Mouse (Mus musculus) forebrain, embryonic 13.5 days (tissue): ENCODE results near the gene Cacna1d. TPM values are rescaled to one million over a fixed set of nuclear protein-coding genes. Genes with fewer than 3 reads are reported as not detected.

Source experiments
- ATAC-seq: fragments of 200-750 bp; cut with Nextera tagmentation; 2 replicates; pipeline ENCODE4 v1.8.0; 2017
- H3K27ac ChIP-seq: fragments of 300-500 bp; sonication (generic); 2 replicates; pipeline ENCODE4 v1.5.1; 2015; ENCODE audit warnings: inconsistent platforms, mild to moderate bottlenecking, moderate library complexity
- H3K27me3 ChIP-seq: fragments of 300-500 bp; sonication (generic); 2 replicates; pipeline ENCODE4 v1.6.1; 2015; ENCODE audit warnings: mild to moderate bottlenecking, inconsistent platforms
- H3K36me3 ChIP-seq: fragments of 300-500 bp; sonication (generic); 2 replicates; pipeline ENCODE4 v1.6.1; 2015; ENCODE audit warnings: mild to moderate bottlenecking, inconsistent platforms; ENCODE audit not compliant: poor library complexity, severe bottlenecking
- H3K4me1 ChIP-seq: fragments of 300-500 bp; sonication (generic); 2 replicates; pipeline ENCODE4 v1.6.1; 2015; ENCODE audit warnings: inconsistent platforms
- H3K4me2 ChIP-seq: fragments of 300-500 bp; sonication (generic); 2 replicates; pipeline ENCODE4 v1.6.1; 2015; ENCODE audit warnings: inconsistent platforms, mild to moderate bottlenecking, moderate library complexity
- H3K4me3 ChIP-seq: fragments of 300-500 bp; sonication (generic); 2 replicates; pipeline ENCODE4 v1.5.1; 2015; ENCODE audit warnings: mild to moderate bottlenecking, inconsistent platforms
- H3K9ac ChIP-seq: fragments of 300-500 bp; sonication (generic); 2 replicates; pipeline ENCODE4 v1.6.1; 2015; ENCODE audit warnings: mild to moderate bottlenecking, inconsistent platforms
- H3K9me3 ChIP-seq: fragments of 300-500 bp; sonication (generic); replicated peaks from 2 replicates; pipeline ENCODE4 v1.6.1; 2016; ENCODE audit warnings: inconsistent platforms
- WGBS: fragments of 180-500 bp; shearing (Covaris S2); methylation state at CpG from one replicate; pipeline ENCODE4 v1.1.7; 2015; 5-methylcytosine and 5-hydroxymethylcytosine counted together
- polyA plus RNA-seq: library from polyadenylated mRNA; unstranded; fragments of >200 nt; fragmentation: Nextera tagmentation; extraction: Ambion mirVana; gene quantifications from 2 replicates; pipeline ENCODE4 v1.2.1, GENCODE M21; 2015

The Cacna1d gene
- polyA plus RNA-seq, 1 experiment from 2014 or later, result 4.5 TPM

- H3K4me3 ChIP-seq, result no peak overlapping the region
- H3K9me3 ChIP-seq, result no peaks in the 10 kb centered on the region
- peak; percentile 36; the same call in 1 of the 2 replicates for ATAC-seq
- H3K9ac ChIP-seq, result no peak overlapping the region
- H3K27ac ChIP-seq, result no peak overlapping the region
- H3K27me3 ChIP-seq, result no peaks in the 10 kb centered on the region
- H3K4me2 ChIP-seq, result no peak overlapping the region
- no peaks in the 10 kb centered on the region for H3K4me1 ChIP-seq
- no peaks in the 10 kb centered on the region for H3K36me3 ChIP-seq
- WGBS, result 90% methylated on average over 18 of the region's 18 CpGs
Observed at GRCm38 (mm10) chr14:30038431-30038830, 452.8 kb downstream of the Cacna1d start.

GRCm38 (mm10) chr14:30033405-30033804 lies 457.9 kb downstream of the Cacna1d start:
- ATAC-seq, result no peak
- H3K36me3 ChIP-seq, result no peaks in the 10 kb centered on the region
- no peaks in the 10 kb centered on the region for H3K4me1 ChIP-seq
- no peak overlapping the region for H3K9ac ChIP-seq
- no peaks in the 10 kb centered on the region for H3K9me3 ChIP-seq
- WGBS, result 73% methylated on average over 8 of the region's 8 CpGs
- H3K27me3 ChIP-seq, result no peaks in the 10 kb centered on the region
- H3K27ac ChIP-seq, result no peak overlapping the region
- H3K4me2 ChIP-seq, result no peak overlapping the region
- H3K4me3 ChIP-seq, result no peak overlapping the region

GRCm38 (mm10) chr14:30027378-30027777 lies 463.9 kb downstream of the Cacna1d start:
- no peak overlapping the region for H3K9ac ChIP-seq
- H3K27ac ChIP-seq, result no peak overlapping the region
- no peak overlapping the region for H3K4me2 ChIP-seq
- ATAC-seq, result no peak
- H3K4me1 ChIP-seq, result no peaks in the 10 kb centered on the region
- H3K36me3 ChIP-seq, result no peaks in the 10 kb centered on the region
- no peaks in the 10 kb centered on the region for H3K9me3 ChIP-seq
- no peak overlapping the region for H3K4me3 ChIP-seq
- H3K27me3 ChIP-seq, result no peaks in the 10 kb centered on the region
- WGBS, result 40% methylated on average over 2 of the region's 2 CpGs

GRCm38 (mm10) chr14:30024387-30024786 lies 466.9 kb downstream of the Cacna1d start:
- ATAC-seq, result no peak
- WGBS, result 56% methylated on average over 7 of the region's 7 CpGs
- Histone ChIP-seq H3K27ac (no peak overlapping the region), H3K9ac (no peak overlapping the region), H3K4me2 (no peak overlapping the region), H3K36me3 (no peaks in the 10 kb centered on the region), H3K4me3 (no peak overlapping the region), H3K27me3 (no peaks in the 10 kb centered on the region), H3K4me1 (no peaks in the 10 kb centered on the region), H3K9me3 (no peaks in the 10 kb centered on the region)

- Histone ChIP-seq H3K36me3 (no peaks in the 10 kb centered on the region), H3K27ac (no peak overlapping the region), H3K9ac (no peak overlapping the region), H3K4me1 (no peaks in the 10 kb centered on the region), H3K9me3 (no peaks in the 10 kb centered on the region), H3K27me3 (no peaks in the 10 kb centered on the region), H3K4me3 (no peak overlapping the region), H3K4me2 (no peak overlapping the region)
- WGBS, result 91% methylated on average over 6 of the region's 6 CpGs
- no peak for ATAC-seq
Observed at GRCm38 (mm10) chr14:30022471-30022870, 468.8 kb downstream of the Cacna1d start.

- no peak for ATAC-seq
- H3K27me3 ChIP-seq, result no peaks in the 10 kb centered on the region
- no peak overlapping the region for H3K9ac ChIP-seq
- 47% methylated on average over 9 of the region's 9 CpGs for WGBS
- H3K4me3 ChIP-seq, result no peak overlapping the region
- no peak overlapping the region for H3K27ac ChIP-seq
- H3K36me3 ChIP-seq, result no peaks in the 10 kb centered on the region
- no peaks in the 10 kb centered on the region for H3K9me3 ChIP-seq
- no peaks in the 10 kb centered on the region for H3K4me1 ChIP-seq
- no peak overlapping the region for H3K4me2 ChIP-seq
Observed at GRCm38 (mm10) chr14:30019792-30020575, 471.3 kb downstream of the Cacna1d start.

GRCm38 (mm10) chr14:30019375-30019774 lies 471.9 kb downstream of the Cacna1d start:
- H3K4me2 ChIP-seq, result no peak overlapping the region
- WGBS, result 92% methylated on average over 8 of the region's 8 CpGs
- ATAC-seq, result no peak
- H3K9me3 ChIP-seq, result no peaks in the 10 kb centered on the region
- no peak overlapping the region for H3K27ac ChIP-seq
- no peaks in the 10 kb centered on the region for H3K4me1 ChIP-seq
- no peaks in the 10 kb centered on the region for H3K27me3 ChIP-seq
- no peak overlapping the region for H3K4me3 ChIP-seq
- H3K9ac ChIP-seq, result no peak overlapping the region
- no peaks in the 10 kb centered on the region for H3K36me3 ChIP-seq

GRCm38 (mm10) chr14:30018846-30019245 lies 472.4 kb downstream of the Cacna1d start:
- no peak overlapping the region for H3K27ac ChIP-seq
- H3K4me1 ChIP-seq, result no peaks in the 10 kb centered on the region
- H3K36me3 ChIP-seq, result no peaks in the 10 kb centered on the region
- H3K4me3 ChIP-seq, result no peak overlapping the region
- no peak overlapping the region for H3K4me2 ChIP-seq
- H3K9ac ChIP-seq, result no peak overlapping the region
- no peak for ATAC-seq
- H3K9me3 ChIP-seq, result no peaks in the 10 kb centered on the region
- WGBS, result 93% methylated on average over 6 of the region's 6 CpGs
- H3K27me3 ChIP-seq, result no peaks in the 10 kb centered on the region

- Histone ChIP-seq H3K4me3 (no peak overlapping the region), H3K27me3 (no peaks in the 10 kb centered on the region), H3K9ac (no peak overlapping the region), H3K4me2 (no peak overlapping the region), H3K4me1 (no peaks in the 10 kb centered on the region), H3K27ac (no peak overlapping the region), H3K9me3 (no peaks in the 10 kb centered on the region), H3K36me3 (no peaks in the 10 kb centered on the region)
- no peak for ATAC-seq
- WGBS, result 96% methylated on average over 4 of the region's 4 CpGs
Observed at GRCm38 (mm10) chr14:30018463-30018801, 472.8 kb downstream of the Cacna1d start.

GRCm38 (mm10) chr14:30017794-30018462 lies 473.3 kb downstream of the Cacna1d start:
- Histone ChIP-seq H3K27ac (no peak overlapping the region), H3K27me3 (no peaks in the 10 kb centered on the region), H3K4me3 (no peak overlapping the region), H3K9ac (no peak overlapping the region), H3K4me2 (no peak overlapping the region), H3K9me3 (no peaks in the 10 kb centered on the region), H3K36me3 (no peaks in the 10 kb centered on the region), H3K4me1 (no peaks in the 10 kb centered on the region)
- whole genome bisulfite sequencing, result 85% methylated on average over 8 of the region's 8 CpGs
- ATAC-seq, result no peak

- Histone ChIP-seq H3K9me3 (no peaks in the 10 kb centered on the region), H3K4me3 (no peak overlapping the region), H3K36me3 (no peaks in the 10 kb centered on the region), H3K9ac (no peak overlapping the region), H3K27ac (no peak overlapping the region), H3K4me1 (no peaks in the 10 kb centered on the region), H3K27me3 (no peaks in the 10 kb centered on the region), H3K4me2 (no peak overlapping the region)
- WGBS, result 87% methylated on average over 5 of the region's 5 CpGs
- no peak for ATAC-seq
Observed at GRCm38 (mm10) chr14:30016666-30017065, 474.6 kb downstream of the Cacna1d start.

GRCm38 (mm10) chr14:30015008-30015407 lies 476.2 kb downstream of the Cacna1d start:
- no peak overlapping the region for H3K4me3 ChIP-seq
- WGBS, result 65% methylated on average over 1 of the region's 1 CpGs
- ATAC-seq, result no peak
- no peaks in the 10 kb centered on the region for H3K4me1 ChIP-seq
- no peaks in the 10 kb centered on the region for H3K9me3 ChIP-seq
- no peak overlapping the region for H3K9ac ChIP-seq
- H3K27ac ChIP-seq, result no peak overlapping the region
- no peaks in the 10 kb centered on the region for H3K36me3 ChIP-seq
- 0 out of 2 replicates have a peak, but pooled peaks cover 7% of the 10 kb centered on the region for H3K27me3 ChIP-seq
- no peak overlapping the region for H3K4me2 ChIP-seq
